Mouse (Mus musculus): ENCODE measurements around the gene Slc35d1. TPM values are rescaled to one million over a fixed set of nuclear protein-coding genes. Genes with fewer than 3 reads are reported as not detected.

Gene Slc35d1
- polyA plus RNA-seq (2015; fragmentation: Nextera tagmentation; extraction: Ambion mirVana) = 7.3 and 8.2 TPM in 2 replicates

- Histone ChIP-seq H3K9ac (replicated peaks; ENCODE audit: low read length) (peak within 1 kb of the TSS; percentile 99), H3K27ac (ENCODE audit: low read length) (peak within 1 kb of the TSS; percentile 99), H3K4me2 (replicated peaks; ENCODE audit: low read depth, low read length) (peak within 1 kb of the TSS; percentile 79), H3K4me1 (ENCODE audit: insufficient read depth, low read length) (peaks cover 13% of the 10 kb centered on the region), H3K4me3 (ENCODE audit: low read length) (peak within 1 kb of the TSS; percentile 75), H3K36me3 (ENCODE audit: insufficient read depth, low read length) (no peaks in the 10 kb centered on the region; the same call in 1 of the 2 replicates), H3K27me3 (ENCODE audit: insufficient read depth, low read length) (no peaks in the 10 kb centered on the region), H3K9me3 (ENCODE audit: low read length) (no peaks in the 10 kb centered on the region)
- WGBS = 2% methylated on average over 66 of the region's 70 CpGs
- ATAC-seq (ENCODE audit: low FRiP score, low TSS enrichment) = peak; percentile 96
These were observed at the start of gene Slc35d1 for GRCm38 (mm10) chr4:103214925-103215820. Gene Slc35d1 (minus strand): TSS chr4:103215164.

DNA sequence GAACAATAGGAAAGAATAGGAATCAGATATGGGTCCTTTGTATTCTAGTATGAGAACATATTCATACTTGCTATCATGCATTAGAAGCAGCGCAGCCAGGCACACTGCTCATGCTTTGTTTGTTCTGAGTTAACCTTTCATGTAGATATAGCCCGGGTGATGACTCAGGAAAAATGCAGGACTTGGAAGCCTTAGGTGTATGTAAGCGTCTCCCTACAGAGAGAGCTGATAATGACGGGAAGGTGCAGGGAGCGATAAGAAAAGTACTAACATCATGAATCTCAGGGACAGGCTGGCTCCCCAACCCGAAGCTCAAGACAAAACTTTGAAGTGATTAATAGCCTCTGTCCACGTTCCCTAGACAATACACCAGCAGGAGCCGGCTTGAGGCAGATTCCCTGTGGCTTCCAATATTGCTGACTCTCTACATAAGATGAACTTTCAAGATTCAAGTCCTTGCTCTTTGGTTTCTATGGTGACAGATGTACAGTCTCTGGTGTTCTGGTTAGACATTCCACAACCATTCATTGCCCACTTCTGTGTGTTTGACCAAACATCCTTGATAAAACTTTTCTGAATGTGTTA, 48.9 kb upstream of the Slc35d1 start:
- Histone ChIP-seq H3K27me3 (ENCODE audit: insufficient read depth, low read length) (no peaks in the 10 kb centered on the region), H3K4me1 (ENCODE audit: insufficient read depth, low read length) (no peaks in the 10 kb centered on the region), H3K27ac (ENCODE audit: low read length) (no peak overlapping the region), H3K4me3 (ENCODE audit: low read length) (no peak overlapping the region), H3K9me3 (ENCODE audit: low read length) (no peaks in the 10 kb centered on the region), H3K9ac (replicated peaks; ENCODE audit: low read length) (no peak overlapping the region), H3K4me2 (replicated peaks; ENCODE audit: low read depth, low read length) (no peak overlapping the region), H3K36me3 (ENCODE audit: insufficient read depth, low read length) (no peaks in the 10 kb centered on the region)
- WGBS = 25% methylated on average over 8 of the region's 8 CpGs
- no peak for ATAC-seq (ENCODE audit: low FRiP score, low TSS enrichment)

DNA sequence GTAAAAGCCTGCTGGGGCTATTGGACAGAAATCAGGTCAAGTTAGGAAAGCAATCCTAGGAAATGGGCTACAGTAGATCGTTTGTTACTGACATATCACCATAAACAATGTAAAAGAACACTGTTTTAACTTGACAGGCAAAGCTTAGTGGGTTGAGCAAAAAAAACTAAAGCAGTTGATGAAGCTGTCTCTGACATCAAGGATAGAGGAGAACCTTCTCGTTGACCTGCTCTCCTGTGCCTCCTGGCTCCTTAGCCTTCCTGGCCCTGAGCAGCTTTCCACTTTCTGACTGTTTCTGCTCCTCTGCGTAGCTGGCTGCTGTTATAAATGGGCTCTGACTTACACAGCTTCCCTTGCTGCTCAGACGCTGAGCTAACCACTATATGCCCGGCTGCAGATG, 48.4 kb upstream of the Slc35d1 start:
- H3K36me3 ChIP-seq (ENCODE audit: insufficient read depth, low read length) = no peaks in the 10 kb centered on the region
- no peaks in the 10 kb centered on the region for H3K27me3 ChIP-seq (ENCODE audit: insufficient read depth, low read length)
- no peaks in the 10 kb centered on the region for H3K4me1 ChIP-seq (ENCODE audit: insufficient read depth, low read length)
- H3K4me3 ChIP-seq (ENCODE audit: low read length) = no peak overlapping the region
- H3K9me3 ChIP-seq (ENCODE audit: low read length) = no peaks in the 10 kb centered on the region
- ATAC-seq (ENCODE audit: low FRiP score, low TSS enrichment) = no peak
- no peak overlapping the region for H3K27ac ChIP-seq (ENCODE audit: low read length)
- no peak overlapping the region for H3K4me2 ChIP-seq (replicated peaks; ENCODE audit: low read depth, low read length)
- no peak overlapping the region for H3K9ac ChIP-seq (replicated peaks; ENCODE audit: low read length)
- WGBS = 29% methylated on average over 5 of the region's 5 CpGs

DNA sequence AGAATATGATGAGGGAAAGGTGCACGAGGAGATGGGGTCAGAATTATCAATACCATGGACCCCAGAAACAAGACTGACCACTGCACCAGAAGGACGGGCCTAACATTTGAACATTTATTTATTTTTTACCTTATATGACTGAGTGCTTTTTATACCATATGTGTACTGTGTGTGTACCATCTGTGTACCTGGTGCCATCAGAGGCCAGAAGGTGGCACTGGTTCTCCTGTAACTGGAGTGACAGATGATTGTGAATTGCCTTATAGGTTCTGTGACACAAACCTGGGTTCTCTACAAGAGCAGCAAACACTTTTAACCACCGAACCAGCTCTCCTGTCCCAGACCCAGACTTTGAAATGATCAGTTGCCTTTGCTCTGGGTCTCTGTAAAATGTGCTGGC, 43.9 kb upstream of the Slc35d1 start:
- 0 out of 2 replicates have a peak, but pooled peaks cover 4% of the 10 kb centered on the region for H3K9me3 ChIP-seq (ENCODE audit: low read length)
- no peaks in the 10 kb centered on the region for H3K27me3 ChIP-seq (ENCODE audit: insufficient read depth, low read length)
- H3K27ac ChIP-seq (ENCODE audit: low read length) = no peak overlapping the region
- H3K9ac ChIP-seq (replicated peaks; ENCODE audit: low read length) = no peak overlapping the region
- no peaks in the 10 kb centered on the region for H3K4me1 ChIP-seq (ENCODE audit: insufficient read depth, low read length)
- no peak overlapping the region for H3K4me2 ChIP-seq (replicated peaks; ENCODE audit: low read depth, low read length)
- no peak overlapping the region for H3K4me3 ChIP-seq (ENCODE audit: low read length)
- H3K36me3 ChIP-seq (ENCODE audit: insufficient read depth, low read length) = no peaks in the 10 kb centered on the region
- WGBS = 88% methylated on average over 3 of the region's 3 CpGs
- no peak for ATAC-seq (ENCODE audit: low FRiP score, low TSS enrichment)

- 82% methylated on average over 4 of the region's 4 CpGs for WGBS
- Histone ChIP-seq H3K27ac (ENCODE audit: low read length) (no peak overlapping the region), H3K27me3 (ENCODE audit: insufficient read depth, low read length) (no peaks in the 10 kb centered on the region), H3K4me2 (replicated peaks; ENCODE audit: low read depth, low read length) (no peak overlapping the region), H3K4me3 (ENCODE audit: low read length) (no peak overlapping the region), H3K36me3 (ENCODE audit: insufficient read depth, low read length) (no peaks in the 10 kb centered on the region), H3K9ac (replicated peaks; ENCODE audit: low read length) (no peak overlapping the region), H3K4me1 (ENCODE audit: insufficient read depth, low read length) (no peaks in the 10 kb centered on the region), H3K9me3 (ENCODE audit: low read length) (0 out of 2 replicates have a peak, but pooled peaks cover 4% of the 10 kb centered on the region)
- no peak for ATAC-seq (ENCODE audit: low FRiP score, low TSS enrichment)
These were observed 38.9 kb upstream of the Slc35d1 start for GRCm38 (mm10) chr4:103253846-103254245.

- H3K4me3 ChIP-seq (ENCODE audit: low read length) = no peak overlapping the region
- no peak overlapping the region for H3K9ac ChIP-seq (replicated peaks; ENCODE audit: low read length)
- no peaks in the 10 kb centered on the region for H3K27me3 ChIP-seq (ENCODE audit: insufficient read depth, low read length)
- 43% methylated on average over 6 of the region's 6 CpGs for WGBS
- H3K4me1 ChIP-seq (ENCODE audit: insufficient read depth, low read length) = no peaks in the 10 kb centered on the region
- H3K27ac ChIP-seq (ENCODE audit: low read length) = no peak overlapping the region
- no peak overlapping the region for H3K4me2 ChIP-seq (replicated peaks; ENCODE audit: low read depth, low read length)
- ATAC-seq (ENCODE audit: low FRiP score, low TSS enrichment) = no peak
- no peaks in the 10 kb centered on the region for H3K36me3 ChIP-seq (ENCODE audit: insufficient read depth, low read length)
- no peaks in the 10 kb centered on the region for H3K9me3 ChIP-seq (ENCODE audit: low read length)
These were observed 34.6 kb upstream of the Slc35d1 start for GRCm38 (mm10) chr4:103249436-103250085.

DNA sequence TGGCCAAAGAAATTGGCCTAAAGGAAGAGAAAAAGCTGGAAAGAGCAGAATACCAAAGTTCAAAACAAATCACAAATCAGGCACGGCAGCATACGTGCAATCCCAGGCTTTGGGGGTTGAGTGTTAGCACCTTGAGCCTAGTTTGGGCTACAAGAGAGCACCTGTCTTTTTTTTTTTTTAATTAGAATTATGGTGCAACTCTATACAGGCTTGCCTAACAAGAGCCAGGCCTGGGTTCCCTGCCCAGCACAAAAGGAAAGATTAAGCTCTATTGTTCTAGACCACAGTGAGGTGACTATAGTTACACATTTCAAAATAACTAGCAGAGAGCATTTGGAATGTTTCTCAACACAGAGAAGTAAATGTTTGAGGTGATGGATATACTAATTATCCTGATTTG, 32.8 kb upstream of the Slc35d1 start:
- H3K9me3 ChIP-seq (ENCODE audit: low read length) = no peaks in the 10 kb centered on the region
- 82% methylated on average over 2 of the region's 2 CpGs for WGBS
- no peak overlapping the region for H3K9ac ChIP-seq (replicated peaks; ENCODE audit: low read length)
- no peak overlapping the region for H3K27ac ChIP-seq (ENCODE audit: low read length)
- no peak overlapping the region for H3K4me2 ChIP-seq (replicated peaks; ENCODE audit: low read depth, low read length)
- ATAC-seq (ENCODE audit: low FRiP score, low TSS enrichment) = no peak
- H3K4me3 ChIP-seq (ENCODE audit: low read length) = no peak overlapping the region
- H3K27me3 ChIP-seq (ENCODE audit: insufficient read depth, low read length) = no peaks in the 10 kb centered on the region
- H3K4me1 ChIP-seq (ENCODE audit: insufficient read depth, low read length) = no peaks in the 10 kb centered on the region
- H3K36me3 ChIP-seq (ENCODE audit: insufficient read depth, low read length) = no peaks in the 10 kb centered on the region

DNA sequence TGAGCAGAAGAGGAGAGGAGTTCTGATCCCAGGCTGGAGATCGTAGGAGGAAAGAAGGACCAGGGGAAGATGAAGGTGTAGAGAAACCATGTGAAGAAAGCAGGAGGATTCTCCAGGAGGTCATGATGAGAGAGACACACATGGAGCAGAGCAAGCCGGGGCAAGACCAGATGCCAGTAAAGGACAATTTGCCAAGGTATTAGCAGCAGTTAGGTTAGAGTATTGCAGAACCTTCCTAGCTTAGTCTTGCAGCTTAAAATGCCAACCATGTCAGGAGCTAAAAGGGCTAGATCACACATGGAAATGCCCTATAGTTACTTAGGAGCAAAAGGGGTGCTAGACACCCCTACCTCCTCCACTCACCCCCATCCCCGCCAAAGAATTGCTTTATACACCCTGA, 32.3 kb upstream of the Slc35d1 start:
- no peak overlapping the region for H3K27ac ChIP-seq (ENCODE audit: low read length)
- no peak for ATAC-seq (ENCODE audit: low FRiP score, low TSS enrichment)
- no peak overlapping the region for H3K4me3 ChIP-seq (ENCODE audit: low read length)
- 88% methylated on average over 3 of the region's 3 CpGs for WGBS
- H3K27me3 ChIP-seq (ENCODE audit: insufficient read depth, low read length) = no peaks in the 10 kb centered on the region
- H3K36me3 ChIP-seq (ENCODE audit: insufficient read depth, low read length) = no peaks in the 10 kb centered on the region
- no peak overlapping the region for H3K9ac ChIP-seq (replicated peaks; ENCODE audit: low read length)
- no peaks in the 10 kb centered on the region for H3K4me1 ChIP-seq (ENCODE audit: insufficient read depth, low read length)
- H3K4me2 ChIP-seq (replicated peaks; ENCODE audit: low read depth, low read length) = no peak overlapping the region
- no peaks in the 10 kb centered on the region for H3K9me3 ChIP-seq (ENCODE audit: low read length)

DNA sequence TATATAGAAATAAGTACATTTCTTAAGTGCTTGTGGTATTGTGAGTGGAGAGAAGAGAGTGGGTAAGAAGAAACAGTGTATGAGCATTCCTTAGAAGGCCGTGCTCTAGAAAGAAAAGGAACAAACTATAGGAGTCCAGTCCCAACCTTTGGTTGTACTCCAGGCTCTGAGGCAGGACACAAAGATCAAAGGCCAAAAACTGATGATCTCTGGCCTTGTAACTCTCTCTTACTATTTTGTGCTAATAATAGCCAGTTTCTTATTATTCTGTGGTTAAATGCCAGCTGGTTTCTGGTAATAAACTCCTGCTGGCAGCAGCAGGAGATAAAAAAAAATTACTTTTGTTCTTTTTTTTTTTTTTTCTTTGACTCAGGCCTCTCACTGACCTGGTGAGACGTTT, 17.2 kb upstream of the Slc35d1 start:
- Histone ChIP-seq H3K36me3 (ENCODE audit: insufficient read depth, low read length) (no peaks in the 10 kb centered on the region), H3K27ac (ENCODE audit: low read length) (no peak overlapping the region), H3K4me2 (replicated peaks; ENCODE audit: low read depth, low read length) (no peak overlapping the region), H3K4me3 (ENCODE audit: low read length) (no peak overlapping the region), H3K9ac (replicated peaks; ENCODE audit: low read length) (no peak overlapping the region), H3K9me3 (ENCODE audit: low read length) (peaks cover 4% of the 10 kb centered on the region), H3K4me1 (ENCODE audit: insufficient read depth, low read length) (no peaks in the 10 kb centered on the region), H3K27me3 (ENCODE audit: insufficient read depth, low read length) (no peaks in the 10 kb centered on the region)
- 59% methylated on average over 2 of the region's 2 CpGs for WGBS
- ATAC-seq (ENCODE audit: low FRiP score, low TSS enrichment) = no peak

All from kidney, embryonic 16.5 days (tissue).